Mouse (Mus musculus): Measurements from ENCODE around the gene Dnal4.

Gene Dnal4

GRCm38 (mm10) chr15:79798591-79798990, 20.9 kb upstream of the Dnal4 start:
- DNase-seq = no peak

GRCm38 (mm10) chr15:79797680-79798079, 20.0 kb upstream of the Dnal4 start:
- DNase-seq = no peak

GRCm38 (mm10) chr15:79797096-79797495, 19.4 kb upstream of the Dnal4 start:
- DNase-seq = no peak

- no peak for DNase-seq
Observed at GRCm38 (mm10) chr15:79796256-79796655, 18.6 kb upstream of the Dnal4 start.

- no peak for DNase-seq
Observed at GRCm38 (mm10) chr15:79794173-79794572, 16.5 kb upstream of the Dnal4 start.

- DNase-seq = no peak
Observed at GRCm38 (mm10) chr15:79793076-79793475, 15.4 kb upstream of the Dnal4 start.

GRCm38 (mm10) chr15:79792455-79792854, 14.8 kb upstream of the Dnal4 start:
- DNase-seq = no peak

- peak; percentile 64 for DNase-seq
Observed at GRCm38 (mm10) chr15:79791502-79791901, 13.9 kb upstream of the Dnal4 start.

- no peak for DNase-seq
Observed at GRCm38 (mm10) chr15:79790905-79791304, 13.3 kb upstream of the Dnal4 start.

GRCm38 (mm10) chr15:79790111-79790510, 12.5 kb upstream of the Dnal4 start:
- no peak for DNase-seq

- no peak for DNase-seq
Observed at GRCm38 (mm10) chr15:79787815-79788214, 10.2 kb upstream of the Dnal4 start.

- DNase-seq = no peak
Observed at GRCm38 (mm10) chr15:79785056-79785455, 7.4 kb upstream of the Dnal4 start.

GRCm38 (mm10) chr15:79775662-79776061, 2.0 kb downstream of the Dnal4 start:
- no peak for DNase-seq

- DNase-seq = peak; percentile 97
Observed at GRCm38 (mm10) chr15:79774117-79775027, 3.3 kb downstream of the Dnal4 start.

GRCm38 (mm10) chr15:79770629-79771240, 6.9 kb downstream of the Dnal4 start:
- no peak for DNase-seq

GRCm38 (mm10) chr15:79768302-79768701, 9.3 kb downstream of the Dnal4 start:
- DNase-seq = no peak

- no peak for DNase-seq
Observed at GRCm38 (mm10) chr15:79767327-79767961, 10.2 kb downstream of the Dnal4 start.

GRCm38 (mm10) chr15:79766586-79767071, 11.0 kb downstream of the Dnal4 start:
- DNase-seq = no peak

GRCm38 (mm10) chr15:79766168-79766567, 11.5 kb downstream of the Dnal4 start:
- no peak for DNase-seq

- DNase-seq = no peak
Observed at GRCm38 (mm10) chr15:79765361-79765760, 12.3 kb downstream of the Dnal4 start.

- no peak for DNase-seq
Observed at GRCm38 (mm10) chr15:79764539-79765267, 12.9 kb downstream of the Dnal4 start.

GRCm38 (mm10) chr15:79763601-79764246, 13.9 kb downstream of the Dnal4 start:
- no peak for DNase-seq

All from thymus, postnatal 14 days (tissue).